Mouse (Mus musculus) intestine, postnatal 0 days (tissue): ENCODE measurements around the gene Med7. TPM values are rescaled to one million over a fixed set of nuclear protein-coding genes. Genes with fewer than 3 reads are reported as not detected.

Experiments used
- ATAC-seq: fragments of 200-750 bp; cut with Nextera tagmentation; 2 replicates; pipeline ENCODE4 v1.8.0; 2017; ENCODE audit warnings: mild to moderate bottlenecking, moderate TSS enrichment, moderate library complexity
- H3K27ac ChIP-seq: fragments of 300-500 bp; sonication (generic); 2 replicates; pipeline ENCODE4 v1.5.1; 2014; ENCODE audit warnings: mild to moderate bottlenecking, low read depth, low read length, moderate library complexity
- H3K27me3 ChIP-seq: fragments of 300-500 bp; sonication (generic); replicated peaks from 2 replicates; pipeline ENCODE4 v1.6.1; 2014; ENCODE audit warnings: low read length, mixed read lengths; ENCODE audit not compliant: control insufficient read depth, insufficient read depth
- H3K36me3 ChIP-seq: fragments of 300-500 bp; sonication (generic); 2 replicates; pipeline ENCODE4 v1.6.1; 2014; ENCODE audit warnings: mild to moderate bottlenecking, moderate library complexity; ENCODE audit not compliant: control insufficient read depth, insufficient read depth
- H3K4me1 ChIP-seq: fragments of 300-500 bp; sonication (generic); replicated peaks from 2 replicates; pipeline ENCODE4 v1.6.1; 2014; ENCODE audit warnings: antibody characterized with exemption, low read length, mixed read lengths; ENCODE audit not compliant: control insufficient read depth, insufficient read depth
- H3K4me2 ChIP-seq: fragments of 300-500 bp; sonication (generic); replicated peaks from 2 replicates; pipeline ENCODE4 v1.6.1; 2014; ENCODE audit warnings: low read depth, mild to moderate bottlenecking, moderate library complexity
- H3K4me3 ChIP-seq: fragments of 300-500 bp; sonication (generic); 2 replicates; pipeline ENCODE4 v1.5.1; 2014; ENCODE audit warnings: low read depth, low read length
- H3K9ac ChIP-seq: fragments of 300-500 bp; sonication (generic); 2 replicates; pipeline ENCODE4 v1.6.1; 2014; ENCODE audit warnings: mild to moderate bottlenecking, low read depth, low read length
- H3K9me3 ChIP-seq: fragments of 300-500 bp; sonication (generic); 2 replicates; pipeline ENCODE4 v1.6.1; 2016; ENCODE audit warnings: mixed run types; ENCODE audit not compliant: control insufficient read depth
- CTCF ChIP-seq: sonication (generic); IDR thresholded peaks from 2 replicates; pipeline ENCODE4 v1.5.1; 2016; ENCODE audit warnings: low read depth, mild to moderate bottlenecking, control low read depth, antibody characterized with exemption, moderate library complexity
- WGBS: fragments of 180-500 bp; shearing (Covaris S2); extraction: QIAGEN DNeasy Blood & Tissue Kit; methylation state at CpG from one replicate; pipeline ENCODE4 v1.1.7; 2014; 5-methylcytosine and 5-hydroxymethylcytosine counted together
- polyA plus RNA-seq: library from polyadenylated mRNA; unstranded; fragments of >200 nt; fragmentation: Nextera tagmentation; extraction: Ambion mirVana; gene quantifications from 2 replicates; pipeline ENCODE4 v1.2.1, GENCODE M21; 2015

Gene Med7
- polyA plus RNA-seq, 1 experiment from 2014 or later: 40.6 TPM

DNA sequence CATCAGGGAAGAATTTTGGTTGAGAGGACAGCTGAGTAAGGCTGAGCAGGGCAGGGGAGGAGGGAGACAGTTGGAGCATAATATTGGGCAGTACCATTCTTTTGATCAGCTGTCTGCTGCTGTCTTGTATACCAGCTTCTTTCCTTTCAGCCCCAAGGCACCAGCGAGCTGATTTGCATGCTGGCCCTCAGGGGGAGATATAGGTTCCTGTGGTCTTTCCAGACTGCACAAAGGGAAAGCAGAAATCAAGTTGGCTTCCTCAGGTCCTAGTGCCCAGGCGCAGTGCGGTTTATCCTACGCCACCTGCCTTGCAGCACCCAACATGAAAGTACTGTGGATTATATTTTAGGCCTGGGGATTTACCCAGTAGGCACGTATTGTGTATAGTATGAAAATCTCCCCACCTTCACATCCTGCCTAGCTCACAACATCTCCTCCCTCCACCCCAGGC is 37.8 kb upstream of the Med7 start:
- H3K9ac ChIP-seq: no peak overlapping the region
- H3K27me3 ChIP-seq: no peaks in the 10 kb centered on the region
- H3K27ac ChIP-seq: no peak overlapping the region
- no peak overlapping the region for H3K4me3 ChIP-seq
- H3K4me2 ChIP-seq: no peak overlapping the region
- H3K4me1 ChIP-seq: no peaks in the 10 kb centered on the region
- H3K9me3 ChIP-seq: no peaks in the 10 kb centered on the region
- H3K36me3 ChIP-seq: no peaks in the 10 kb centered on the region
- no peak for ATAC-seq
- no peak for TF ChIP-seq CTCF
- 77% methylated on average over 5 of the region's 5 CpGs for WGBS

DNA sequence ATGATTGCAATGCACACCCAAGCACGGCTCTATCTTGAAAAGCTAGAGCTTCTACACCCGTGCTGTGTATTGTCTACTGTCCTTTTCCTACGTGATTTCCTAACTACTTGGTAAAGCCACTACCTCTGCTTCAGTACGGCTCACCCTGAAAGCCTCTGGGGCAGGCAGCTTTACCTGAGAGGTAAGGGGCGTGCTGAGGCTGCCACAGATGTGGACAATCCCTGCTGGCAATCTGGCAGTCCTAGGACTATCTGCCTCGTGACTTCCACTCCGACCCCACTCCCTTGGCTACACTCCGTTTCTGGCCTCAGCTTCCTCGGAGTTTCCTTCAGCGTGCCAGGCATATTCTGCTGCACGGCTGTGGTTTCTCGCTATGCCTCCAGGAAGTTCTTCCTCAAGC is 35.2 kb upstream of the Med7 start:
- H3K9me3 ChIP-seq: no peaks in the 10 kb centered on the region
- H3K27ac ChIP-seq: no peak overlapping the region
- H3K4me3 ChIP-seq: peak overlapping the region; percentile 17
- H3K4me2 ChIP-seq: peak overlapping the region; percentile 61
- no peak for ATAC-seq
- WGBS: 40% methylated on average over 12 of the region's 12 CpGs
- H3K27me3 ChIP-seq: no peaks in the 10 kb centered on the region
- no peaks in the 10 kb centered on the region for H3K36me3 ChIP-seq
- H3K4me1 ChIP-seq: no peaks in the 10 kb centered on the region
- H3K9ac ChIP-seq: no peak overlapping the region
- no peak for TF ChIP-seq CTCF

DNA sequence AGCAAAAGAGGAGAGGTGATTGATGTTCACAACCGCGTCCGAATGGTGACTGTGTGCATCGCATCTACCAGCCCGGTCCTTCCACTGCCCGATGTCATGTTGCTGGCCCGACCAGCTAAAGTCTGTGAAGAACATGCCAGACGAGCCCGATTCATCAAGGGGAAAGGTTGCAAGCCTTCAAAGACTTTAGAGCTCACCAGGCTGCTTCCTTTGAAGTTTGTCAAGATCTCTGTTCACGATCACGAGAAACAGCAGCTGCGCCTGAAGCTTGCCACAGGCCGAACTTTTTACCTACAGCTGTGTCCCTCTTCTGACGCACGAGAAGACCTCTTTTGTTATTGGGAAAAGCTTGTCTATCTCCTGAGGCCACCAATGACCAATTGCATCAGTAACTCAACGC is 31.7 kb upstream of the Med7 start:
- Histone ChIP-seq H3K27ac (no peak overlapping the region), H3K27me3 (no peaks in the 10 kb centered on the region), H3K9me3 (no peaks in the 10 kb centered on the region), H3K36me3 (no peaks in the 10 kb centered on the region), H3K4me1 (no peaks in the 10 kb centered on the region), H3K9ac (no peak overlapping the region), H3K4me3 (no peak overlapping the region), H3K4me2 (no peak overlapping the region)
- 88% methylated on average over 16 of the region's 16 CpGs for whole genome bisulfite sequencing
- ATAC-seq: no peak
- TF ChIP-seq CTCF: no peak

DNA sequence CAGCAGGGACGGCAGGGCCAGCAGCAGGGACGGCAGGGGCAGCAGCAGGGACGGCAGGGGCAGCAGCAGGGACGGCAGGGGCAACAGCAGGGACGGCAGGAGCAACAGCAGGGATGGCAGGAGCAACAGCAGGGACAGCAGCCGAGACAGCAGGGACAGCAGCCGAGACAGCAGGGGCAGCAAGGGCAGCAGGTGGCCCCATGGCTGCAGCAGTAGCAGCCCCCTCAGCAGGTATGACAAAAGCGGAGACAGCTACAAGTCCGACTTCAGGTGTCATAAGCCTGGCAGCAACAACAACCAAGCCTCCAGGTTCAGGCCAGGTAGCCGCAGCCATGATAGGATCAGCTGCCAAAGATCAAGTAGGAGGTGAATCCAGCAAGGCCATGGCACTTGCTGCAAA is 30.0 kb upstream of the Med7 start:
- Histone ChIP-seq H3K27ac (no peak overlapping the region), H3K27me3 (no peaks in the 10 kb centered on the region), H3K4me1 (no peaks in the 10 kb centered on the region), H3K4me2 (no peak overlapping the region), H3K4me3 (no peak overlapping the region), H3K9me3 (no peaks in the 10 kb centered on the region), H3K9ac (no peak overlapping the region), H3K36me3 (no peaks in the 10 kb centered on the region)
- ATAC-seq: no peak
- TF ChIP-seq CTCF: no peak
- 53% methylated on average over 10 of the region's 10 CpGs for WGBS

DNA sequence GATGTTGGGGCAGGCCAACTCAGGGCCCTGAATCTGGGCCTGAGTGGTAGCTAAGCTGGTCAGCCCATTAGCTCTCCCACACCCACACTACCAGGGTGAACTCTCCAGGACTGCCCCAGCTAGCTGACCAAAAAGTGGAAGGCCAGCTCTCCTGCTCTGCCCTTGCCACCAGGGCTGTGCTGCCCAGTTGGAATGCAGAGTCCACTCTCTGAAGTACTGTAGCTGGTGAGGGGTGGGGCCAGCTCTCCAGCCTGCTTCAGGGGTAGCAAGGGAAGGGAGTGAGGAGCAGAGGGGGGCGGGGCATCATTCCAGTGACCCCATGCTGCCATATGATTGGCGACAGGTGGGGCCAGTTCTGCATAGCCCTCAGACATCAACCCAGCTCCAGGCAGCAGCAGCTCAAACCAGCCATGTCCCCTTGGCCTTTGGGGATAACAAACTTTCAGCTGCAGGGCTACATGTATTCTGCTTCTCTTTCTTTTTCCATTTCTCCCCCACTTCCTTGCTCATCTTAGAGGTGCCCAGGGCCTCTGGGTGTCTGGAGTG is 26.6 kb upstream of the Med7 start:
- no peak for ATAC-seq
- Histone ChIP-seq H3K27ac (no peak overlapping the region), H3K36me3 (no peaks in the 10 kb centered on the region), H3K9ac (no peak overlapping the region), H3K4me1 (no peaks in the 10 kb centered on the region), H3K27me3 (no peaks in the 10 kb centered on the region), H3K4me3 (no peak overlapping the region), H3K4me2 (no peak overlapping the region), H3K9me3 (no peaks in the 10 kb centered on the region)
- WGBS: 58% methylated on average over 2 of the region's 2 CpGs
- TF ChIP-seq CTCF: no peak

- 32% methylated on average over 1 of the region's 1 CpGs for WGBS
- Histone ChIP-seq H3K9ac (no peak overlapping the region), H3K27ac (no peak overlapping the region), H3K4me1 (no peaks in the 10 kb centered on the region), H3K36me3 (no peaks in the 10 kb centered on the region), H3K4me3 (no peak overlapping the region), H3K27me3 (no peaks in the 10 kb centered on the region), H3K4me2 (no peak overlapping the region), H3K9me3 (no peaks in the 10 kb centered on the region)
- no peak for ATAC-seq
- no peak for TF ChIP-seq CTCF
These were observed 18.3 kb upstream of the Med7 start for GRCm38 (mm10) chr11:46418438-46418837.

DNA sequence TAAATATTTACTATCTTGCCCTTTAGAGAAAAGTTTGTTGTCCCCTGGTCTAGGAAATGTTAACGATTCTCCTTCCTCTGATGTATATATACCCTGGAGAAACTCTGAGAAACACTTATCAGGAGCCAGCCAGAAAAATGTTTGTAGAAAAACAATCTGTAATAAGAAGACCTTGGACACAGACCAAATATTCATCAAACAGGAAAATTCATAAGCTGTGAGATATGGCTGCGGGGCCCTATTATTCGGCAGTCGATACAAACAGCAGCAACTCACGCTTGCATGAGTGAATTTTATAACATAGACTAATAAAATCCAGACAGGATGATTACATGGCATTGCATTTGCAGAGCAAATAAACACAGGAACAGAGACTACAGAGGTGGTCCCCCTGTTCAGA is 17.9 kb upstream of the Med7 start:
- Histone ChIP-seq H3K4me3 (no peak overlapping the region), H3K27ac (no peak overlapping the region), H3K36me3 (no peaks in the 10 kb centered on the region), H3K4me1 (no peaks in the 10 kb centered on the region), H3K4me2 (no peak overlapping the region), H3K27me3 (no peaks in the 10 kb centered on the region), H3K9me3 (no peaks in the 10 kb centered on the region), H3K9ac (no peak overlapping the region)
- TF ChIP-seq CTCF: no peak
- WGBS: 61% methylated on average over 5 of the region's 5 CpGs
- no peak for ATAC-seq
